In the genomic region with DNA sequence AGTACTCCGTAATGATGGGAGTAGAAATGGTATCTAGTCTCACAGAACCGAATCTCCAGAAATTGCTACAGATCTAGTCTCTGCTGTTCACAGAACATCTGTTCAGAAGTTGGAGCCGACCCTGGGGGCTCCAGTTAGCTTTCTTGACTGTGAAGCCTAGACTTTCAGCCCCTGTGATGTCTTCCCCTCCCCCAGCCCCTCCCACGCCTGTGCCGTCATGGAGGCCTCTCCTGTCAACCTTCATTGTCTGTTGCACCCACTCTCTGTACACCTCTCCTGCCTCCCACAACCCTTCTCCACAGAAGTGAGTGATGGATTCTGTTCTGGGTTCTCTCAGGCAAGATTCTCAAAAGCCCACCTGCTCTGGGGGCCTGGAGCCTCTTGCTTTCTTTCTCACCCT, we compare ENCODE assay signal across 28 mouse cellular contexts.
DNase-seq lines count a peak whose midpoint lies in the region; ATAC-seq and TF ChIP-seq lines count a peak whose summit lies in the region.
"Had no signal": no experiment of that assay in that cellular context is flagged by ENCODE, and none has a peak within 500 bp of the region (broad histone marks: within the 10 kb centered on the region; RNA-seq: fewer than 3 reads in every experiment).

No protein-coding gene starts in this region.

- H3K27me3 ChIP-seq in heart, embryonic 13.5 days (replicated peaks): peaks cover 9% of the 10 kb centered on the region; the same call in 1 of the 2 replicates
- H3K27me3 ChIP-seq in heart, embryonic 11.5 days (ENCODE audit: control insufficient read depth, insufficient read depth, low read length): no peaks in the 10 kb centered on the region
- no peaks in the 10 kb centered on the region for H3K27me3 ChIP-seq in midbrain, embryonic 11.5 days (ENCODE audit: control insufficient read depth, insufficient read depth, low read length)
- H3K27me3 ChIP-seq in midbrain, postnatal 0 days (ENCODE audit: insufficient read depth, low read length): no peaks in the 10 kb centered on the region
- peaks cover 99% of the 10 kb centered on the region for H3K27me3 ChIP-seq in CH12.LX (replicated peaks)
- H3K27me3 ChIP-seq: embryonic facial prominence, embryonic 13.5 days; forebrain, embryonic 12.5 days; forebrain, embryonic 15.5 days; heart, embryonic 15.5 days; hindbrain, embryonic 12.5 days; intestine, embryonic 15.5 days had no signal

- in situ Hi-C loops in CH12.LX (cut with MboI; ENCODE audit: low pct_ligation_motif_present, low pct_unique_long_range_greater_than_20kb, low sequenced_read_pairs): no loop called here

- no peaks in the 10 kb centered on the region for H3K9me3 ChIP-seq in heart, embryonic 13.5 days
- no peaks in the 10 kb centered on the region for H3K9me3 ChIP-seq in heart, embryonic 11.5 days (replicated peaks; ENCODE audit: control insufficient read depth, low read length)
- H3K9me3 ChIP-seq in midbrain, embryonic 11.5 days (ENCODE audit: control insufficient read depth, low read length): no peaks in the 10 kb centered on the region
- no peaks in the 10 kb centered on the region for H3K9me3 ChIP-seq in midbrain, postnatal 0 days (ENCODE audit: low read length)
- H3K9me3 ChIP-seq in CH12.LX (replicated peaks; ENCODE audit: low read length): no peaks in the 10 kb centered on the region
- H3K9me3 ChIP-seq: embryonic facial prominence, embryonic 10.5 days; embryonic facial prominence, embryonic 13.5 days; forebrain, embryonic 12.5 days; forebrain, embryonic 15.5 days; heart, embryonic 15.5 days; hindbrain, embryonic 12.5 days; intestine, embryonic 15.5 days had no signal

- TF ChIP-seq POLR2A in CH12.LX (IDR thresholded peaks at IDR 0.05; ENCODE audit: low read depth, low read length): no peak

- H3K9ac ChIP-seq in heart, embryonic 13.5 days: no peak overlapping the region
- no peak overlapping the region for H3K9ac ChIP-seq in heart, embryonic 11.5 days (ENCODE audit: low read depth, low read length)
- H3K9ac ChIP-seq in midbrain, embryonic 11.5 days (ENCODE audit: low read length): no peak overlapping the region
- H3K9ac ChIP-seq in midbrain, postnatal 0 days (replicated peaks; ENCODE audit: low read length, poor library complexity, severe bottlenecking): no peak overlapping the region
- no peak overlapping the region for H3K9ac ChIP-seq in CH12.LX (ENCODE audit: insufficient read depth, low read depth)
- H3K9ac ChIP-seq: embryonic facial prominence, embryonic 13.5 days; forebrain, embryonic 12.5 days; forebrain, embryonic 15.5 days; heart, embryonic 15.5 days; hindbrain, embryonic 12.5 days; intestine, embryonic 15.5 days had no signal

- peaks cover 93% of the 10 kb centered on the region for H3K4me1 ChIP-seq in heart, embryonic 13.5 days
- peaks cover 71% of the 10 kb centered on the region for H3K4me1 ChIP-seq in heart, embryonic 11.5 days (ENCODE audit: control insufficient read depth, insufficient read depth, low read length)
- no peaks in the 10 kb centered on the region for H3K4me1 ChIP-seq in midbrain, embryonic 11.5 days (ENCODE audit: control insufficient read depth, insufficient read depth, low read length)
- no peaks in the 10 kb centered on the region for H3K4me1 ChIP-seq in midbrain, postnatal 0 days (ENCODE audit: insufficient read depth, low read length)
- no peaks in the 10 kb centered on the region for H3K4me1 ChIP-seq in CH12.LX (ENCODE audit: control insufficient read depth in 1 of 2, insufficient read depth in 2 of 2)

- dilution Hi-C loops in CH12.LX (cut with MboI; ENCODE audit: extremely low pct_ligation_motif_present, extremely low pct_unique_long_range_greater_than_20kb, low sequenced_read_pairs): no loop called here

- TF ChIP-seq RAD21 in CH12.LX (IDR thresholded peaks at IDR 0.05; ENCODE audit: low read depth, low read length): no peak

- DNase-seq in midbrain, embryonic 11.5 days (ENCODE audit: low spot score, missing footprints): peak; percentile 12
- DNase-seq in midbrain, postnatal 0 days (ENCODE audit: low spot score): no peak
- no peak for DNase-seq in CH12.LX (ENCODE audit: extremely low read depth)
- DNase-seq: adrenal gland, adult 2 months; adrenal gland, postnatal 14 days; B cell, adult 2 months; cerebellum, adult 11-12 months; cerebellum, adult 8-10 months; cerebellum, postnatal 10 days; cerebellum, postnatal 36 days; embryo, embryonic 11 days; gastrocnemius, postnatal 10 days; gastrocnemius, postnatal 36 days; heart, postnatal 14 days; heart, postnatal 4 days; kidney, adult 11 months had no signal

- TF ChIP-seq EP300 in CH12.LX (IDR thresholded peaks at IDR 0.05; ENCODE audit: low read length): no peak

- no peaks in the 10 kb centered on the region for H3K79me2 ChIP-seq in CH12.LX (replicated peaks; ENCODE audit: control insufficient read depth, extremely low read depth, insufficient read depth, poor library complexity, severe bottlenecking)

- no peak overlapping the region for H3K4me3 ChIP-seq in heart, embryonic 13.5 days
- no peak overlapping the region for H3K4me3 ChIP-seq in heart, embryonic 11.5 days (ENCODE audit: low read depth, low read length)
- H3K4me3 ChIP-seq in midbrain, embryonic 11.5 days (ENCODE audit: low read depth, low read length): no peak overlapping the region
- no peak overlapping the region for H3K4me3 ChIP-seq in midbrain, postnatal 0 days (ENCODE audit: low read depth, low read length)
- H3K4me3 ChIP-seq in CH12.LX (replicated peaks in 1 of 3; ENCODE audit: low read depth in 2 of 3, low read length in 2 of 3, poor library complexity in 1 of 3): no peak overlapping the region
- H3K4me3 ChIP-seq: embryonic facial prominence, embryonic 10.5 days; embryonic facial prominence, embryonic 13.5 days; erythroblast, embryonic 14.5 days; forebrain, embryonic 12.5 days; forebrain, embryonic 15.5 days; heart, embryonic 15.5 days; hindbrain, embryonic 12.5 days; intestine, embryonic 15.5 days had no signal

- 65% methylated on average over 5 of the region's 5 CpGs for WGBS in heart, embryonic 13.5 days
- 72% methylated on average over 5 of the region's 5 CpGs for WGBS in heart, embryonic 11.5 days (ENCODE audit: insufficient replicate concordance)
- 77% methylated on average over 5 of the region's 5 CpGs for WGBS in midbrain, embryonic 11.5 days
- WGBS in midbrain, postnatal 0 days: 70% methylated on average over 5 of the region's 5 CpGs

- no peak overlapping the region for H3K4me2 ChIP-seq in heart, embryonic 13.5 days
- no peak overlapping the region for H3K4me2 ChIP-seq in heart, embryonic 11.5 days
- H3K4me2 ChIP-seq in midbrain, embryonic 11.5 days: no peak overlapping the region
- H3K4me2 ChIP-seq in midbrain, postnatal 0 days (ENCODE audit: low read depth, low read length, poor library complexity, severe bottlenecking): no peak overlapping the region
- peak overlapping the region; percentile 15; the same call in 1 of the 2 replicates for H3K4me2 ChIP-seq in CH12.LX (ENCODE audit: insufficient read depth, low read depth, poor library complexity, severe bottlenecking)
- H3K4me2 ChIP-seq: embryonic facial prominence, embryonic 13.5 days; forebrain, embryonic 12.5 days; forebrain, embryonic 15.5 days; heart, embryonic 15.5 days; hindbrain, embryonic 12.5 days; intestine, embryonic 15.5 days had no signal

- no peak for ATAC-seq in heart, embryonic 13.5 days (ENCODE audit: extremely low read depth, insufficient number of reproducible peaks, low FRiP score, low TSS enrichment)
- no peak for ATAC-seq in heart, embryonic 11.5 days (replicated peaks; ENCODE audit: insufficient number of reproducible peaks, low FRiP score, low TSS enrichment)
- no peak for ATAC-seq in midbrain, embryonic 11.5 days (ENCODE audit: low FRiP score)
- ATAC-seq in midbrain, postnatal 0 days (ENCODE audit: low FRiP score): no peak
- ATAC-seq in frontal cortex, adult (ENCODE audit: low TSS enrichment): no peak
- ATAC-seq: forebrain, embryonic 15.5 days; hindbrain, embryonic 16.5 days; intestine, embryonic 15.5 days had no signal

- no peaks in the 10 kb centered on the region for H3K36me3 ChIP-seq in heart, embryonic 13.5 days
- H3K36me3 ChIP-seq in heart, embryonic 11.5 days (ENCODE audit: control insufficient read depth, insufficient read depth, low read length): no peaks in the 10 kb centered on the region
- H3K36me3 ChIP-seq in midbrain, embryonic 11.5 days (ENCODE audit: control insufficient read depth, insufficient read depth, low read length): no peaks in the 10 kb centered on the region
- no peaks in the 10 kb centered on the region for H3K36me3 ChIP-seq in midbrain, postnatal 0 days (ENCODE audit: insufficient read depth, low read length)
- H3K36me3 ChIP-seq in CH12.LX (replicated peaks in 1 of 2; ENCODE audit: control insufficient read depth in 1 of 2, insufficient read depth in 1 of 2, low read length in 1 of 2): no peaks in the 10 kb centered on the region
- H3K36me3 ChIP-seq: embryonic facial prominence, embryonic 10.5 days; embryonic facial prominence, embryonic 13.5 days; forebrain, embryonic 12.5 days; forebrain, embryonic 15.5 days; heart, embryonic 15.5 days; hindbrain, embryonic 12.5 days; intestine, embryonic 15.5 days had no signal

- no peak for TF ChIP-seq CTCF in midbrain, postnatal 0 days (IDR thresholded peaks at IDR 0.05)
- TF ChIP-seq CTCF in CH12.LX (conservative IDR thresholded peaks at IDR 0.05 in 1 of 2, IDR thresholded peaks at IDR 0.05 in 1 of 2; ENCODE audit: low read depth in 2 of 2, low read length in 2 of 2): no peak

- peak overlapping the region; percentile 96 for H3K27ac ChIP-seq in heart, embryonic 13.5 days (replicated peaks)
- no peak overlapping the region for H3K27ac ChIP-seq in heart, embryonic 11.5 days (ENCODE audit: low read depth, low read length)
- H3K27ac ChIP-seq in midbrain, embryonic 11.5 days (ENCODE audit: low read depth, low read length): no peak overlapping the region
- H3K27ac ChIP-seq in midbrain, postnatal 0 days (ENCODE audit: low read depth, low read length): no peak overlapping the region
- no peak overlapping the region for H3K27ac ChIP-seq in CH12.LX (ENCODE audit: insufficient read depth, low read depth)
- H3K27ac ChIP-seq: embryonic facial prominence, embryonic 10.5 days; embryonic facial prominence, embryonic 13.5 days; forebrain, embryonic 12.5 days; forebrain, embryonic 15.5 days; hindbrain, embryonic 12.5 days; intestine, embryonic 15.5 days had no signal

TF ChIP-seq in CH12.LX, 34 proteins besides CTCF, POLR2A, EP300 and RAD21 (continues in another document):
- TF ChIP-seq ZNF384 (IDR thresholded peaks at IDR 0.05; ENCODE audit: low read depth, low read length) (no peak), MAFK (IDR thresholded peaks at IDR 0.05; ENCODE audit: insufficient replicate concordance, low read length) (no peak), ETS1 (conservative IDR thresholded peaks at IDR 0.05; ENCODE audit: low read depth, low read length) (no peak), POLR2AphosphoS2 (IDR thresholded peaks at IDR 0.05; ENCODE audit: low read depth, low read length) (no peak), UBTF (IDR thresholded peaks at IDR 0.05; ENCODE audit: low read depth, low read length) (no peak), ZC3H11A (IDR thresholded peaks at IDR 0.05; ENCODE audit: low read depth, low read length) (no peak), CHD2 (IDR thresholded peaks at IDR 0.05; ENCODE audit: low read length) (no peak), NRF1 (IDR thresholded peaks at IDR 0.05; ENCODE audit: low read depth, low read length) (no peak), E2F4 (IDR thresholded peaks at IDR 0.05; ENCODE audit: insufficient replicate concordance, low read depth, low read length) (no peak), SMC3 (IDR thresholded peaks at IDR 0.05; ENCODE audit: low read depth, low read length) (no peak)
